Mouse (Mus musculus): ENCODE measurements around the gene Hs6st2. TPM values are rescaled to one million over a fixed set of nuclear protein-coding genes. Genes with fewer than 3 reads are reported as not detected.

Hs6st2 gene
- total RNA-seq, 1 experiment: 18.5 TPM

DNA sequence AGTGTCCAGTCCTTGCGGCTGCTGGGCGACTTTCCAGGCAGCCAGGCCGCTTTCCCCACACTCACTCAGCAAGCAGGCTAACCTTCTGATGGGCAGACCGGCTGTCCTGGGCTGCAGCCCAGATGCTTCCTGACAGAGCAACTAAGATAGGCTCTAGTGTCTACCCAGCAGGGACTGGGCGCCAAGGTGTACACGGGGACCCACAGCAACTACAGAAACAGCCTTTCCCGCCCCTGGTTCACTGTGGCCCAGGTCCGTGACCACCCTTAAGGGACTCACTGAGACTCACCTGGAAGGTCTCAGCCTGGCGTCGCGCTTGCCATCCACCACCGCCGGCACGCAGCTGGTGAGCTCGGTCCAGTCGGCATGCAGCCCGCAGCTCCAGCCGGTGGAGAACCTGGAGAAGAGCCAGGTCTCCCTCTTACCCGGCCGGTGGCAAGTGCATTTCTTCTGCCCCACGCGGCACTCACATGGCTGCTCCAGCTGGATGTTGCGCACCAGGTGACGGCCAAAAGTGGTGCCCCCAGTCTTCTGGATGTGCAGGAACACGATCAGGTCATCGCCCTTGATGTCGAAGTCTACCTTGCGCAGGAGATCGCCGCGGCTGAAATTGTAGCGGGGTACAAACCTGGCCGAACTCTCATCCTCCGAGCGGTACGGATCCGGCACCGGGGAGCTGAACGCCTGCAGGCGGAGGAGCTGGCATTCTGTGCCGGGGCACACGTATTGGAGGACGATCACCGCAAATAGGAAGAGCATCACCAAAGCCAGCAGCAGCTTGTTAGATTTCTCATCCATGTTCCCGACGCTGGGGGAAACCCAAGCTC, 1.8 kb downstream of the Hs6st2 start:
- in situ Hi-C loops (cut with MboI; ENCODE audit: low sequenced_read_pairs in 2 of 2, unreplicated experiment in 2 of 2): no loop called here
- DNase-seq (ENCODE audit: low read depth, low spot score): no peak
- Histone ChIP-seq H3K9me3 (ENCODE audit: control insufficient read depth, insufficient read depth, low read depth, low read length) (no peaks in the 10 kb centered on the region), H3K4me1 (ENCODE audit: control insufficient read depth in 2 of 2, insufficient read depth in 2 of 2, low read length in 2 of 2, poor library complexity in 1 of 2) (no peaks in the 10 kb centered on the region), H3K36me3 (ENCODE audit: control insufficient read depth, insufficient read depth, low read length, poor library complexity, severe bottlenecking) (no peaks in the 10 kb centered on the region), H3K27ac (ENCODE audit: insufficient read depth, low read depth, low read length, poor library complexity, severe bottlenecking) (no peak overlapping the region), H3K4me3 (ENCODE audit: insufficient read depth in 1 of 2, low read depth in 1 of 2, low read length in 2 of 2, poor library complexity in 1 of 2, severe bottlenecking in 1 of 2) (peak overlapping the region; percentile 71 to 72), H3K9ac (ENCODE audit: insufficient read depth, low read depth, low read length, poor library complexity, severe bottlenecking) (0 out of 2 replicates have a peak overlapping the region, but pooled peaks have one; percentile 22)
- TF ChIP-seq HCFC1 (IDR thresholded peaks at IDR 0.05; ENCODE audit: borderline replicate concordance, insufficient read depth, low read length) (no peak), ZC3H11A (IDR thresholded peaks at IDR 0.05; ENCODE audit: borderline replicate concordance, low read depth, low read length) (no peak), MAFK (IDR thresholded peaks at IDR 0.05; ENCODE audit: insufficient read depth, low read depth, low read length) (no peak), CHD2 (IDR thresholded peaks at IDR 0.05; ENCODE audit: low read depth, low read length) (no peak), ZNF384 (IDR thresholded peaks at IDR 0.05; ENCODE audit: low read depth, low read length) (no peak)

DNA sequence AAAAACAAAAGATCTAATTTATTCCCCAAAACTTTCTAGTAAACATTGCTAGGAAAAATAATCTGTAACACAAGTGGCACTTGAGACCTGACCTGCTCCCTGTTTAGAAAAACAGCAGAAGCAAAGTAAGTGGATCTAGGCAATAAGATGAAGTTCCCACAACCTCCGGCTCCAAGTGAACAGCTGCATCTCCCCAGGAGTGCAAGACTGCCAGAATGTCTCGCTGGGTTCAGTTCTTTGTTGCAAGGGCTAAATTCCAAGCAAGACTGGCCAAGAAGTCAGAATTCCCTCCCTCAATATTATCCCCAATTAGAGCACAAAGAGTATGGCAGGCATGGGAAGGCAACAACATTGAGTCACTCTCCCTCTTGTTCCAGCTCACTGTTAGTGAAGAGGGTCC, 23.4 kb downstream of the Hs6st2 start:
- Histone ChIP-seq H3K9ac (ENCODE audit: insufficient read depth, low read depth, low read length, poor library complexity, severe bottlenecking) (no peak overlapping the region), H3K9me3 (ENCODE audit: control insufficient read depth, insufficient read depth, low read depth, low read length) (no peaks in the 10 kb centered on the region), H3K36me3 (ENCODE audit: control insufficient read depth, insufficient read depth, low read length, poor library complexity, severe bottlenecking) (no peaks in the 10 kb centered on the region), H3K27ac (ENCODE audit: insufficient read depth, low read depth, low read length, poor library complexity, severe bottlenecking) (no peak overlapping the region), H3K4me1 (ENCODE audit: control insufficient read depth in 2 of 2, insufficient read depth in 2 of 2, low read length in 2 of 2, poor library complexity in 1 of 2) (no peaks in the 10 kb centered on the region), H3K4me3 (ENCODE audit: insufficient read depth in 1 of 2, low read depth in 1 of 2, low read length in 2 of 2, poor library complexity in 1 of 2, severe bottlenecking in 1 of 2) (no peak overlapping the region)
- DNase-seq (ENCODE audit: low read depth, low spot score): no peak
- no peak for TF ChIP-seq HCFC1 (IDR thresholded peaks at IDR 0.05; ENCODE audit: borderline replicate concordance, insufficient read depth, low read length)
- TF ChIP-seq ZC3H11A (IDR thresholded peaks at IDR 0.05; ENCODE audit: borderline replicate concordance, low read depth, low read length): no peak
- TF ChIP-seq MAFK (IDR thresholded peaks at IDR 0.05; ENCODE audit: insufficient read depth, low read depth, low read length): no peak
- no peak for TF ChIP-seq CHD2 (IDR thresholded peaks at IDR 0.05; ENCODE audit: low read depth, low read length)
- no peak for TF ChIP-seq ZNF384 (IDR thresholded peaks at IDR 0.05; ENCODE audit: low read depth, low read length)
- in situ Hi-C loops (cut with MboI; ENCODE audit: low sequenced_read_pairs in 2 of 2, unreplicated experiment in 2 of 2): no loop called here

GRCm38 (mm10) chrX:51642661-51643257, 38.9 kb downstream of the Hs6st2 start:
- Histone ChIP-seq H3K4me1 (ENCODE audit: control insufficient read depth in 2 of 2, insufficient read depth in 2 of 2, low read length in 2 of 2, poor library complexity in 1 of 2) (no peaks in the 10 kb centered on the region), H3K9ac (ENCODE audit: insufficient read depth, low read depth, low read length, poor library complexity, severe bottlenecking) (no peak overlapping the region), H3K27ac (ENCODE audit: insufficient read depth, low read depth, low read length, poor library complexity, severe bottlenecking) (no peak overlapping the region), H3K4me3 (ENCODE audit: insufficient read depth in 1 of 2, low read depth in 1 of 2, low read length in 2 of 2, poor library complexity in 1 of 2, severe bottlenecking in 1 of 2) (no peak overlapping the region), H3K36me3 (ENCODE audit: control insufficient read depth, insufficient read depth, low read length, poor library complexity, severe bottlenecking) (no peaks in the 10 kb centered on the region), H3K9me3 (ENCODE audit: control insufficient read depth, insufficient read depth, low read depth, low read length) (no peaks in the 10 kb centered on the region)
- in situ Hi-C loops (cut with MboI; ENCODE audit: low sequenced_read_pairs in 2 of 2, unreplicated experiment in 2 of 2): no loop called here
- no peak for DNase-seq (ENCODE audit: low read depth, low spot score)
- no peak for TF ChIP-seq CHD2 (IDR thresholded peaks at IDR 0.05; ENCODE audit: low read depth, low read length)
- TF ChIP-seq MAFK (IDR thresholded peaks at IDR 0.05; ENCODE audit: insufficient read depth, low read depth, low read length): no peak
- TF ChIP-seq HCFC1 (IDR thresholded peaks at IDR 0.05; ENCODE audit: borderline replicate concordance, insufficient read depth, low read length): no peak
- no peak for TF ChIP-seq ZNF384 (IDR thresholded peaks at IDR 0.05; ENCODE audit: low read depth, low read length)
- no peak for TF ChIP-seq ZC3H11A (IDR thresholded peaks at IDR 0.05; ENCODE audit: borderline replicate concordance, low read depth, low read length)

DNA sequence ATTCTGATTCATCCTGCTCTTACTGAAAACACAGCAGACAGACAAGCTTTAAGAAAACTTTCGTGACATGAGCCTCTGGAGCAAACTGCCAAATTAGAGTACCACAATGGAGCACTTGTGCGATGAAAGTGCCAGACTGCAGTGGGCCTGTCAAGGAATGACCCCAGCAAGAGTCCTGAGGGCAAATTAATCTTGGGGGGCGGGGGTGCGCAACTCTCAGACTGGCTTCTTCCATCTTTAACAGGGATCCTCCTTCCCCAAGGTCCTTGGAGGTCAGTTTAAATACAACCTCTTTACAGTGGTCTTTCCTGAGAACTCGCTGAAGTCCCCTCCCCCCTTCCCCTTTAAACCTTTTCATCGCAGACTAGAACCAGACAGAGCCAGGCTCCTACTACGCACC, 45.9 kb downstream of the Hs6st2 start:
- TF ChIP-seq HCFC1 (IDR thresholded peaks at IDR 0.05; ENCODE audit: borderline replicate concordance, insufficient read depth, low read length) (no peak), MAFK (IDR thresholded peaks at IDR 0.05; ENCODE audit: insufficient read depth, low read depth, low read length) (no peak), ZC3H11A (IDR thresholded peaks at IDR 0.05; ENCODE audit: borderline replicate concordance, low read depth, low read length) (no peak), ZNF384 (IDR thresholded peaks at IDR 0.05; ENCODE audit: low read depth, low read length) (no peak), CHD2 (IDR thresholded peaks at IDR 0.05; ENCODE audit: low read depth, low read length) (no peak)
- in situ Hi-C loops (cut with MboI; ENCODE audit: low sequenced_read_pairs in 2 of 2, unreplicated experiment in 2 of 2): no loop called here
- Histone ChIP-seq H3K9me3 (ENCODE audit: control insufficient read depth, insufficient read depth, low read depth, low read length) (no peaks in the 10 kb centered on the region), H3K36me3 (ENCODE audit: control insufficient read depth, insufficient read depth, low read length, poor library complexity, severe bottlenecking) (no peaks in the 10 kb centered on the region), H3K4me1 (ENCODE audit: control insufficient read depth in 2 of 2, insufficient read depth in 2 of 2, low read length in 2 of 2, poor library complexity in 1 of 2) (no peaks in the 10 kb centered on the region), H3K27ac (ENCODE audit: insufficient read depth, low read depth, low read length, poor library complexity, severe bottlenecking) (no peak overlapping the region), H3K9ac (ENCODE audit: insufficient read depth, low read depth, low read length, poor library complexity, severe bottlenecking) (no peak overlapping the region), H3K4me3 (ENCODE audit: insufficient read depth in 1 of 2, low read depth in 1 of 2, low read length in 2 of 2, poor library complexity in 1 of 2, severe bottlenecking in 1 of 2) (no peak overlapping the region)
- no peak for DNase-seq (ENCODE audit: low read depth, low spot score)

Data from ES-E14 (cell line).